Mouse (Mus musculus): Measurements from ENCODE around the gene Gm8297. TPM values are rescaled to one million over a fixed set of nuclear protein-coding genes. Genes with fewer than 3 reads are reported as not detected.

Gm8297 gene
- 0.19 TPM in 1 of 2 replicates, not detected in the other for polyA plus RNA-seq (2012; rRNA removed)

DNA sequence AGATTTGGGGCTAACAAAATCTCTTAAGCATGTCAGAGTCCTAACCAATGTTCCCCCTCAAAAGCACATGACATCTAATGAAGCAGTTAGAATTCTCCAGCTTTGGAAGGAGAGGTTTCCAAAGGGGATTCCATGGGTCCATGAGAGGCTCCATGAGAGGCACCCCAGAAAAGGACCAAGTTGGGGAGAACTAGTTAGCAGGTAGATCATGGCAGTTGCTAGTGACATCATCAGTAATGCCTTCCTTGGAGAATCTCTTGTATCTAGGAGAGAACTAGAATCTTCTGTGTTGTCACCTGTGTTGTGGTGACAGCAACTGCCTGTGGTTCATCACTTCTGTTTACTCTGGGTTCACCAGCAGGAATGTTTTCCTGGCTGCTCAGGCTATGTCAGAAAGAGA, at the start of gene Gm8297:
TSS of gene Gm8297 (plus strand) at position 301 of the 400 bp plus-strand sequence.

DNA sequence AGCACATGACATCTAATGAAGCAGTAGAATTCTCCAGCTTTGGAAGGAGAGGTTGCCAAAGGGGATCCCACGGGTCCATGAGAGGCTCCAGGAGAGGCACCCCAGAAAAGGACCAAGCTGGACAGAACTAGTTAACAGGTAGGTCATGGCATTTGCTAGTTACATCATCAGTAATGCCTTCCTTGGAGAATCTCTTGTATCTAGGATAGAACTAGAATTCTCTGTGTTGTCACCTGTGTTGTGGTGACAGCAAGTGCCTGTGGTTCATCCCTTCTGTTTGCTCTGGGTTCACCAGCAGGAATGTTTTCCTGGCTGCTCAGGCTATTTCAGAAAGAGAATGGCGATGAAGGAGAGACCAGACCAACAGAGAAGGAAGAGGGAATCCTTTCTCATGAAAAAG, 31.9 kb downstream of the Gm8297 start, which contains the start of gene Gm3298:
TSS of gene Gm3298 (plus strand) at position 301 of the 400 bp plus-strand sequence.

Other genes starting within 250 kb of the Gm8297 start
- gene Gm9602, start 207.6 kb upstream of the Gm8297 start, polyA plus RNA-seq (2012; rRNA removed), result not detected in 2 replicates
- not detected in 2 replicates for gene Gm3269, start 145.8 kb upstream of the Gm8297 start, polyA plus RNA-seq (2012; rRNA removed)
- gene Gm3264, start 128.4 kb upstream of the Gm8297 start, polyA plus RNA-seq (2012; rRNA removed), result 1.1 and 3.3 TPM in 2 replicates
- gene Gm3278, start 91.5 kb upstream of the Gm8297 start, polyA plus RNA-seq (2012; rRNA removed), result 0.07 TPM in 1 of 2 replicates, not detected in the other
- 0.89 TPM in 1 of 2 replicates, not detected in the other for gene Gm3298, start 32.0 kb downstream of the Gm8297 start, polyA plus RNA-seq (2012; rRNA removed)
- gene 4930555G01Rik, start 66.7 kb downstream of the Gm8297 start, polyA plus RNA-seq (2012; rRNA removed), result not detected in 2 replicates
- gene Gm8281, start 87.1 kb downstream of the Gm8297 start, polyA plus RNA-seq (2012; rRNA removed), result 3.5 and 7.8 TPM in 2 replicates
- not detected in 2 replicates for gene Gm8279, start 147.6 kb downstream of the Gm8297 start, polyA plus RNA-seq (2012; rRNA removed)
- 0.76 TPM in 1 of 2 replicates, not detected in the other for gene Gm3317, start 180.6 kb downstream of the Gm8297 start, polyA plus RNA-seq (2012; rRNA removed)
- not detected in 2 replicates for gene Gm8271, start 201.9 kb downstream of the Gm8297 start, polyA plus RNA-seq (2012; rRNA removed)